Mouse (Mus musculus): ENCODE results near the gene Ambra1.

Ambra1 gene

GRCm38 (mm10) chr2:91739586-91739985 lies 9.7 kb downstream of the Ambra1 start:
- no peak for DNase-seq

- DNase-seq, result no peak
Measured at GRCm38 (mm10) chr2:91744686-91745085, 14.8 kb downstream of the Ambra1 start.

GRCm38 (mm10) chr2:91749811-91750261 lies 19.9 kb downstream of the Ambra1 start:
- peak; percentile 14 to 28 for DNase-seq

GRCm38 (mm10) chr2:91771921-91772705 lies 42.2 kb downstream of the Ambra1 start:
- DNase-seq, result no peak

GRCm38 (mm10) chr2:91773309-91773708 lies 43.4 kb downstream of the Ambra1 start:
- DNase-seq, result no peak

GRCm38 (mm10) chr2:91779166-91779565 lies 49.2 kb downstream of the Ambra1 start:
- DNase-seq, result peak; percentile 11 to 13

- DNase-seq, result no peak
Measured at GRCm38 (mm10) chr2:91791621-91792020, 61.7 kb downstream of the Ambra1 start.

- no peak for DNase-seq
Measured at GRCm38 (mm10) chr2:91792346-91792745, 62.4 kb downstream of the Ambra1 start.

GRCm38 (mm10) chr2:91794466-91794865 lies 64.5 kb downstream of the Ambra1 start:
- peak; percentile 9 to 11 for DNase-seq

- DNase-seq, result no peak
Measured at GRCm38 (mm10) chr2:91795091-91795490, 65.2 kb downstream of the Ambra1 start.

GRCm38 (mm10) chr2:91811433-91811832 lies 81.5 kb downstream of the Ambra1 start:
- DNase-seq, result peak in 1 of 2 experiments; percentile 8

- no peak for DNase-seq
Measured at GRCm38 (mm10) chr2:91816741-91817140, 86.8 kb downstream of the Ambra1 start.

GRCm38 (mm10) chr2:91832227-91832626 lies 102.3 kb downstream of the Ambra1 start:
- DNase-seq, result peak; percentile 15 to 45

GRCm38 (mm10) chr2:91834272-91834671 lies 104.3 kb downstream of the Ambra1 start:
- no peak for DNase-seq

- no peak for DNase-seq
Measured at GRCm38 (mm10) chr2:91835031-91835430, 105.1 kb downstream of the Ambra1 start.

GRCm38 (mm10) chr2:91835631-91836030 lies 105.7 kb downstream of the Ambra1 start:
- DNase-seq, result no peak

GRCm38 (mm10) chr2:91844085-91844484 lies 114.2 kb downstream of the Ambra1 start:
- DNase-seq, result no peak

GRCm38 (mm10) chr2:91852446-91853191 lies 122.7 kb downstream of the Ambra1 start:
- no peak for DNase-seq

- no peak for DNase-seq
Measured at GRCm38 (mm10) chr2:91854575-91854974, 124.6 kb downstream of the Ambra1 start.

GRCm38 (mm10) chr2:91856958-91857357 lies 127.0 kb downstream of the Ambra1 start:
- no peak for DNase-seq

GRCm38 (mm10) chr2:91859423-91859822 lies 129.5 kb downstream of the Ambra1 start:
- no peak for DNase-seq

GRCm38 (mm10) chr2:91870754-91871153 lies 140.8 kb downstream of the Ambra1 start:
- peak; percentile 12 to 22 for DNase-seq

- no peak for DNase-seq
Measured at GRCm38 (mm10) chr2:91871225-91871624, 141.3 kb downstream of the Ambra1 start.

GRCm38 (mm10) chr2:91872658-91873057 lies 142.7 kb downstream of the Ambra1 start:
- DNase-seq, result no peak

Measured in kidney, postnatal 4 days (tissue).